Mouse (Mus musculus): ENCODE data around the gene Man1c1. TPM values are rescaled to one million over a fixed set of nuclear protein-coding genes. Genes with fewer than 3 reads are reported as not detected.

Man1c1 gene
- polyA plus RNA-seq, 1 experiment from 2014 or later: 1.5 TPM

DNA sequence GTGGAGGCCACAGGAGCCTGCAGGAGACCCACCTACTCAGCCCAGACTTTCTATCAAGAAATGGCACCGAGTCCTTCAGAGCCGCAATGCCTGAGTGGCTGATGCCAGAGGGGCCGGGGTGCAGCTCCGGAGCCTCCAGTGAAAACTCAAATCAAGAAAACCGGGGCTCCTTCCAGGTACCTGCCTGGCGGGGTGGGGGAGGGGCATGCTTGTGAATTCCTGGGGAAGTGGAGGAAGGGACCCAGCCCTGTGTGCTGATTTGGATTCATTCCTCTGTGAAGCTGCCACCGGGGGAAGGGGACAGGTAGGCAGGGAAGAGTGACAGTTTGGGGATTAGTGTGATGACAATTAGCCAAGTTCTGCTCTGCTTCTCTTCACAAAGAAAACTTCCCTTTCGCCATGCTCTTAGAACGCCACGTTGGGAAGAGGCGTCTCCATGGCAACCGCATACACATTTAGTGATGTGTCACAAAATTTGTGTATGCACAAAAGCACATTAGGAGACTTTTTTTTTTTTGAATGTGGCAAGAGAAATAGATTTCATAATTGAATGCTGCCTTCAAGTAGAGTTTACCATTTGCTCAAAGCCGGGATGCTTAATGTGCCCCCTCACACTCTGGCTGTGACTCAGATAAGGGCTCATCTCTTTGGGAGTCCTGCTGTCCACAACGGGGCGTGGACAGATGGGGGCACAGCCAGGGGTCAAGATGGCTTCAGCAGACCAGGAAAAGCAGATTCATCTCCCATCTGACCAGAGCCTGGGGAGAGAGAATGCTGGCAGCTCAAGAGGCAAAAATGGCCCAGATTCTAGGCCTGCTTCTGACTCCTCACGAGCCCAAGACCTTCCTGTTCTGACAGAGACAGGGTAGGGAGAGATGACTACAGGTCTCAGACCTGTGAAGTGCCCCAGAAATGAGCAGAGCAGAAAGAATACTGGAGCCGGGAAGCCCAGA is 26.3 kb downstream of the Man1c1 start:
- WGBS: 48% methylated on average over 17 of the region's 17 CpGs
- no peaks in the 10 kb centered on the region for H3K4me1 ChIP-seq (replicated peaks; ENCODE audit: control insufficient read depth, insufficient read depth)
- no peak overlapping the region for H3K4me2 ChIP-seq (replicated peaks; ENCODE audit: low read depth)
- TF ChIP-seq CTCF (IDR thresholded peaks at IDR 0.05; ENCODE audit: low read depth) (no peak), EP300 (optimal IDR thresholded peaks at IDR 0.05) (no peak)
- no peaks in the 10 kb centered on the region for H3K36me3 ChIP-seq (ENCODE audit: control insufficient read depth, insufficient read depth, low read length)
- no peak overlapping the region for H3K4me3 ChIP-seq (ENCODE audit: low read depth, low read length)
- no peak overlapping the region for H3K9ac ChIP-seq (ENCODE audit: low read length)
- ATAC-seq (ENCODE audit: low FRiP score, low TSS enrichment): no peak
- no peaks in the 10 kb centered on the region for H3K27me3 ChIP-seq (ENCODE audit: control insufficient read depth, insufficient read depth, low read length)
- no peak for DNase-seq (ENCODE audit: low spot score)
- no peak overlapping the region for H3K27ac ChIP-seq (replicated peaks)
- no peaks in the 10 kb centered on the region for H3K9me3 ChIP-seq (ENCODE audit: control insufficient read depth, low read length)

DNA sequence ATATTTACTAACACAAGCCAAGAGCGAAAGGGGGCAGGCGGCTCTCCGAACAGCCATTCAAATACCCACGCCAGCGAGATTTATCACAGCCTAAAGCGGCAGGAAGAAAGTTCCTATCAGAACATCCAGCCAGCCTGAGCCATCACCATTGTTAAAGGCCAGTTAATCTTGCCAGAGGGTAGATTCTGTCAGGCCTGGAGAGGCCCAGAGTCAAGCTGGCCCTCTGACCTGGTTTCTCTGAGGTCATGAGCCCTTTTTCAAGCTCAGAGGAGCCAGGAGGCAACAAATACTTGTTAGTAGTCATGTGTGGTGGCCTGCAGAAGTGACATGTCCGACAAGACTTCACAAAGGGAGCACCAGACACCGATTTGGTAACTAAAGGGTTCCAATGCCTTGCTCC is 28.3 kb downstream of the Man1c1 start:
- Histone ChIP-seq H3K36me3 (ENCODE audit: control insufficient read depth, insufficient read depth, low read length) (no peaks in the 10 kb centered on the region), H3K4me1 (replicated peaks; ENCODE audit: control insufficient read depth, insufficient read depth) (no peaks in the 10 kb centered on the region)
- WGBS: 68% methylated on average over 8 of the region's 8 CpGs

DNA sequence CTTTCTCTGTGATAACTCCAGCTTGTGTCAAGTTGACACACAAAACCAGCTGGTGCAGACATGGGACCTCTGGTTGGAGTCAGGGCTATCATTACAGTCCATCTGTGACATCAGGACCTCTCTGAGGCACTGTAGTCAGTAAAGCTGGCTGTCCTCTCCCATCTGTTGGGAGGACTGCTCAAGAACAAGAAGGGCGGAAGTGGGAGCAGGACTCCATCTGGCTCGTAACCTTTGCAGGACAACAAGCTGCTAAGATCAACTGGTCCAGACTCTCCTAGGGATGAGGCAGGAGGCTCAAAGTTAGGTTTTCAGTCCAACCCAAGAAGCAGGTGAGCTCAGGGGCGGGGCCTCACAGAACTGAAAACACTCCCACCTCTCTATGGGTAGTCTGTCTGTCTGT is 29.1 kb downstream of the Man1c1 start:
- no peaks in the 10 kb centered on the region for H3K4me1 ChIP-seq (replicated peaks; ENCODE audit: control insufficient read depth, insufficient read depth)
- no peak overlapping the region for H3K9ac ChIP-seq (ENCODE audit: low read length)
- no peaks in the 10 kb centered on the region for H3K36me3 ChIP-seq (ENCODE audit: control insufficient read depth, insufficient read depth, low read length)
- TF ChIP-seq EP300 (optimal IDR thresholded peaks at IDR 0.05): no peak
- no peak for TF ChIP-seq CTCF (IDR thresholded peaks at IDR 0.05; ENCODE audit: low read depth)
- H3K9me3 ChIP-seq (ENCODE audit: control insufficient read depth, low read length): no peaks in the 10 kb centered on the region
- no peaks in the 10 kb centered on the region for H3K27me3 ChIP-seq (ENCODE audit: control insufficient read depth, insufficient read depth, low read length)
- H3K4me2 ChIP-seq (replicated peaks; ENCODE audit: low read depth): no peak overlapping the region
- DNase-seq (ENCODE audit: low spot score): no peak
- no peak overlapping the region for H3K4me3 ChIP-seq (ENCODE audit: low read depth, low read length)
- H3K27ac ChIP-seq (replicated peaks): no peak overlapping the region
- 80% methylated on average over 3 of the region's 3 CpGs for WGBS
- ATAC-seq (ENCODE audit: low FRiP score, low TSS enrichment): no peak

More for the DNA sequence above, 28.3 kb downstream of the Man1c1 start:
- Histone ChIP-seq H3K9ac (ENCODE audit: low read length) (no peak overlapping the region), H3K27me3 (ENCODE audit: control insufficient read depth, insufficient read depth, low read length) (no peaks in the 10 kb centered on the region), H3K4me3 (ENCODE audit: low read depth, low read length) (no peak overlapping the region), H3K4me2 (replicated peaks; ENCODE audit: low read depth) (no peak overlapping the region), H3K27ac (replicated peaks) (no peak overlapping the region), H3K9me3 (ENCODE audit: control insufficient read depth, low read length) (no peaks in the 10 kb centered on the region)
- TF ChIP-seq EP300 (optimal IDR thresholded peaks at IDR 0.05) (no peak), CTCF (IDR thresholded peaks at IDR 0.05; ENCODE audit: low read depth) (no peak)
- no peak for ATAC-seq (ENCODE audit: low FRiP score, low TSS enrichment)
- no peak for DNase-seq (ENCODE audit: low spot score)

DNA sequence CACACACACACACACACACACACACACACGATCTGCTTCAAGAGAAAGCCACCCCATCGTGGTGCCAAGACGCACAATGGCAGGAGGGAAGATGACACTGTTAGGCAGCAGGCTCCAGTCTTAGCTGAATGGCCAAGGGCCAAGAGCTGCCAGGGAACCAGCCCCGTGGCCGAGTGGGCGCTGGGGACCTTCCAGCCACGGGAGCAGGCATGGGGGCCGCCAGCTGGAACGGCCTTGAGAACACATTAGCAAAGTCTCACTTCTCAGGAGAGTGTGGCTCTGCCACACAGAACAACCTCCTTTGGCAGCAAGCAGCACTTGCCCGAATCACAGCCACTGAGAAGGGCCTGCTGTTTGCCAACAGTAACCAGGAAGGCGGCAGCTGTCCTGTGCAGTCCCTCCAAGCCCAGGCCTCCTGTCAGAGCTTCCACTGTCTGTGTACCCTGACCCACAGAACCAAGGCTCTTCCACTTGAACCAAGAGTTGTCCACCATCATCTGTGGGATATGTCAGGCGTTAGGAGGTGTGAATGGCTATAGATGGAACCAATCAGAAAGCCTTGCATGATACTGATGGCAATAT is 30.1 kb downstream of the Man1c1 start:
- Histone ChIP-seq H3K4me3 (ENCODE audit: low read depth, low read length) (no peak overlapping the region), H3K4me2 (replicated peaks; ENCODE audit: low read depth) (no peak overlapping the region), H3K9me3 (ENCODE audit: control insufficient read depth, low read length) (no peaks in the 10 kb centered on the region), H3K27me3 (ENCODE audit: control insufficient read depth, insufficient read depth, low read length) (no peaks in the 10 kb centered on the region), H3K27ac (replicated peaks) (no peak overlapping the region), H3K36me3 (ENCODE audit: control insufficient read depth, insufficient read depth, low read length) (no peaks in the 10 kb centered on the region), H3K9ac (ENCODE audit: low read length) (no peak overlapping the region), H3K4me1 (replicated peaks; ENCODE audit: control insufficient read depth, insufficient read depth) (no peaks in the 10 kb centered on the region)
- WGBS: 82% methylated on average over 12 of the region's 12 CpGs
- TF ChIP-seq EP300 (optimal IDR thresholded peaks at IDR 0.05): no peak
- no peak for TF ChIP-seq CTCF (IDR thresholded peaks at IDR 0.05; ENCODE audit: low read depth)
- DNase-seq (ENCODE audit: low spot score): no peak
- no peak for ATAC-seq (ENCODE audit: low FRiP score, low TSS enrichment)

DNA sequence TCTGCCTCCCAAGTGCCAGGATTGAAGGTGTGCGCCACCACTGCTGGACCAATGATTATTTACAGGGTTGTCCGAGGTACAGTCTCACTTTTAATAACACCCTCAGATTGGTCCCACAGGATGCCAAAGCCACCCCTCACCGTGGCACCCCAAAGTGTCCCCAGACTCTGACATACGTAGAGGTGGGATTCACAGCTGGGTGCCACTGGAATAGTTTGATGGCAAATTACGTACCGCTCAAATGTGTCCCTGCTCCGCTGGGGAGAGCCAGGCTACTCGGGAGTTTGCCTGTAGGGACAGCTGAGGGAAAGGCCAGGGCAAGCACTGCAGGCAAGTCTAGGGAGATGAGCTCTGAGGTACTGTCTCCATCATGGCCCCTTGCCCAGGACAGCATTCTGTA is 30.9 kb downstream of the Man1c1 start:
- no peaks in the 10 kb centered on the region for H3K9me3 ChIP-seq (ENCODE audit: control insufficient read depth, low read length)
- ATAC-seq (ENCODE audit: low FRiP score, low TSS enrichment): no peak
- WGBS: 90% methylated on average over 8 of the region's 8 CpGs
- no peaks in the 10 kb centered on the region for H3K4me1 ChIP-seq (replicated peaks; ENCODE audit: control insufficient read depth, insufficient read depth)
- no peak for DNase-seq (ENCODE audit: low spot score)
- H3K27me3 ChIP-seq (ENCODE audit: control insufficient read depth, insufficient read depth, low read length): no peaks in the 10 kb centered on the region
- H3K9ac ChIP-seq (ENCODE audit: low read length): no peak overlapping the region
- H3K4me3 ChIP-seq (ENCODE audit: low read depth, low read length): no peak overlapping the region
- TF ChIP-seq CTCF (IDR thresholded peaks at IDR 0.05; ENCODE audit: low read depth) (no peak), EP300 (optimal IDR thresholded peaks at IDR 0.05) (no peak)
- no peaks in the 10 kb centered on the region for H3K36me3 ChIP-seq (ENCODE audit: control insufficient read depth, insufficient read depth, low read length)
- H3K27ac ChIP-seq (replicated peaks): no peak overlapping the region
- H3K4me2 ChIP-seq (replicated peaks; ENCODE audit: low read depth): no peak overlapping the region

DNA sequence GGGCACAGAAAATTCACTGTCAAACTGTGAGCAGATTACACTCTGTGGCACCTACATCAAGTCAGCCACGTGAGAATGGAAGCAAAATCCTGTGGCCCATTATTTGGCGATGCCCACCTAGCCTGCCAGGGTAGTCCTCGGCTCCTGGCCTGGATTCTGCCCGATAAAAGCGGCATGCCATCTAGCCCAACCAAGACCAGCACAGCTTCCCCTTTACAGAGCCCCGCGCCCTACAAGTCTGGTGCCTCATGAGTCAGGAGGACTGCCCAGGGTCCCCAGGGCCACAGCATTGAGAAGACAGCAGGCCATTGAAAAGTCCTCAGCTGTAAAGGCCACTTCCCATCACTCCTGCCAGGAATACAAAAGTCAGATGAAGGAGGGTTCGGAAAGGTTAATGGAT is 31.8 kb downstream of the Man1c1 start:
- Histone ChIP-seq H3K4me2 (replicated peaks; ENCODE audit: low read depth) (no peak overlapping the region), H3K4me3 (ENCODE audit: low read depth, low read length) (no peak overlapping the region), H3K36me3 (ENCODE audit: control insufficient read depth, insufficient read depth, low read length) (no peaks in the 10 kb centered on the region), H3K9me3 (ENCODE audit: control insufficient read depth, low read length) (no peaks in the 10 kb centered on the region), H3K4me1 (replicated peaks; ENCODE audit: control insufficient read depth, insufficient read depth) (no peaks in the 10 kb centered on the region), H3K27ac (replicated peaks) (no peak overlapping the region), H3K9ac (ENCODE audit: low read length) (no peak overlapping the region), H3K27me3 (ENCODE audit: control insufficient read depth, insufficient read depth, low read length) (no peaks in the 10 kb centered on the region)
- ATAC-seq (ENCODE audit: low FRiP score, low TSS enrichment) (no peak), DNase-seq (ENCODE audit: low spot score) (no peak)
- TF ChIP-seq EP300 (optimal IDR thresholded peaks at IDR 0.05) (no peak), CTCF (IDR thresholded peaks at IDR 0.05; ENCODE audit: low read depth) (no peak)
- WGBS: 87% methylated on average over 8 of the region's 8 CpGs
